Mouse (Mus musculus) hematopoietic stem cell, adult 5-6 weeks (primary cell): ENCODE data around the gene Flot1. TPM values are rescaled to one million over a fixed set of nuclear protein-coding genes. Genes with fewer than 3 reads are reported as not detected.
A peak's percentile ranks its signal among the peaks of the same experiment; 100 is the strongest.
"Not testable (repeated sequence)": the region's sequence is repeated elsewhere in the genome, so short reads cannot be mapped to it uniquely, and the experiment has no call there.

Source experiments
- ATAC-seq, 2 experiments: fragments of 125-278 bp in 1 of 2; replicated peaks in 1 of 2; 2 replicates each; pipeline ENCODE4 v1.8.0; 2016 to 2017; ENCODE audit warnings: inconsistent platforms in 2 of 2, mild to moderate bottlenecking in 2 of 2, moderate number of reproducible peaks in 2 of 2, low read depth in 1 of 2, moderate TSS enrichment in 1 of 2; ENCODE audit not compliant: low FRiP score in 2 of 2, poor library complexity in 2 of 2, severe bottlenecking in 2 of 2, insufficient read depth in 1 of 2, low TSS enrichment in 1 of 2
- total RNA-seq: library from RNA; stranded (forward); fragments of 172-1452, 232-1000 nt; gene quantifications from 2 replicates; pipeline ENCODE4 v1.2.3, GENCODE M21; 2017

Flot1 gene
- total RNA-seq, 1 experiment from 2014 or later = 140 TPM

DNA sequence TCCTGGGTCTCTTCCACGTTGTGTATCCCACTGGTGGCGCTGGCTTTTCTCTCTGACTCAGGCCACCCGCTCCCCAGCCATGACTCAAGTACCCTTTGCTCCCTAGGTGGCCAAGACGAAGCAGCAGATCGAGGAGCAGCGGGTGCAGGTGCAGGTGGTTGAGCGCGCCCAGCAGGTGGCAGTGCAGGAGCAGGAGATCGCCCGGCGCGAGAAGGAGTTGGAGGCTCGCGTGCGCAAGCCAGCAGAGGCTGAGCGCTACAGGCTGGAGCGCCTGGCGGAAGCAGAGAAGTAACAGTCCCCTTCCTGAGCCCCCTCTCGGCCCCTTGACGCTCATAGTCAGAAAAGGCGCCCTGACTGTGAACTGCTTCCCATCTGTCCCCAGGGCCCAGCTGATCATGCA is 6.7 kb downstream of the Flot1 start:
- peak; percentile 93 to 97 for ATAC-seq

DNA sequence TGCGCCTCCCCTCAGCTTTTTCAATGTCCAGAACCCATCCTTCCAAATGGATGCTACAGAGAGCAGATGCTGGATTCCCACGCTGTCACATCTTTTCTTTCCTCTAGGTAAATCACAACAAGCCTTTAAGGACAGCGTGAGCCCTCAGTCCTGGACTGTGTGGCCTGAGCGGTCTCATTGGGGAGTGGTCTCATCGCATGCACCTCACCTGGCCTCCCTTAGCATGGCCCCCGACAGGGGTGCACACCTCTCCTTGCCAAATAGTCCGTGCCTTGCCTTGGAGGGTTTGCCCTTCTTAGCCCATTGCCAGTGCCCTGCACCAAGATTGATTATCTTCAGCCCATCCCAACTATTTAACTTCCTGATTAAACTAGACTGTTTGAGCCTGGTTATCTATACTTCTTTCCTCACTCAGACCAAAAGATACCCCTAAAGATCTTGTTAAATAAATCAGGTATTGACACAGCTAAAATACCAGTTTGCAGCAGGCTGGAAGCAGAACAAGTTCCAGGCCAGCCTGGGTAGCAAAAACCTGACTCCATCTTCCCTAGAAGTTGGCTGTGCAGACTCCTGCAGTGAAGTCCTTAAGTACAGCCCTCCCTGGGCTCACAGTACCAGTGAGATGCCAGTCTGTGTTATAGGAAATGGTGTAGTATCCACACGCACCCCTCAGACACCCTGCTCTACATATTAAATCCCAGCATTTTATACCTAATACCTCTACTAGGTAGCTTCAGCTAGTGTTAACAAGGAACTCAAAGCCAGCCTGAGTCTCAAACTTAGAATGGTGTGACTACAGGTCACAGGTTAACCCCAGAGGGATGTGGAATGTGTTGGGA is 9.6 kb downstream of the Flot1 start:
- no peak for ATAC-seq

- ATAC-seq = no peak
Measured at GRCm38 (mm10) chr17:35833239-35833751, 10.3 kb downstream of the Flot1 start.

DNA sequence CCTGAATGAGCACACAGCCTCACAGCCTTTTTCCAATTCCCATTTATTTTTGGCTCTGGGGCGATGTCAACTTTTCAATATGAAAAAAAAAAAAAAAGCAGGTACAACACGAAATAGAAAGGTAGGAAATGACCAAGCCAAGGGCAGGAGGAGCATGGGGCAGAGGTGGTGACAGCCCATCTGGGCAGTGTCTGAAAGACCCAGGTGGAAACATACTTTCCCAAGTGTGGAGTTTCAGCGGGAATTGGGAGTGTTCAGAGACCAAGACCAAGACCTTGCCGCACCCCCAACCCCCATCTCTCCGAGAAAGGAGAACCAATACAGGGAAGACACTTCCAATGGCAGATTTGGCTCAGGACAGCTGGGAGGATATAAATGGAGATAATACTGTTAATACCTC is 10.9 kb downstream of the Flot1 start:
- no peak for ATAC-seq

DNA sequence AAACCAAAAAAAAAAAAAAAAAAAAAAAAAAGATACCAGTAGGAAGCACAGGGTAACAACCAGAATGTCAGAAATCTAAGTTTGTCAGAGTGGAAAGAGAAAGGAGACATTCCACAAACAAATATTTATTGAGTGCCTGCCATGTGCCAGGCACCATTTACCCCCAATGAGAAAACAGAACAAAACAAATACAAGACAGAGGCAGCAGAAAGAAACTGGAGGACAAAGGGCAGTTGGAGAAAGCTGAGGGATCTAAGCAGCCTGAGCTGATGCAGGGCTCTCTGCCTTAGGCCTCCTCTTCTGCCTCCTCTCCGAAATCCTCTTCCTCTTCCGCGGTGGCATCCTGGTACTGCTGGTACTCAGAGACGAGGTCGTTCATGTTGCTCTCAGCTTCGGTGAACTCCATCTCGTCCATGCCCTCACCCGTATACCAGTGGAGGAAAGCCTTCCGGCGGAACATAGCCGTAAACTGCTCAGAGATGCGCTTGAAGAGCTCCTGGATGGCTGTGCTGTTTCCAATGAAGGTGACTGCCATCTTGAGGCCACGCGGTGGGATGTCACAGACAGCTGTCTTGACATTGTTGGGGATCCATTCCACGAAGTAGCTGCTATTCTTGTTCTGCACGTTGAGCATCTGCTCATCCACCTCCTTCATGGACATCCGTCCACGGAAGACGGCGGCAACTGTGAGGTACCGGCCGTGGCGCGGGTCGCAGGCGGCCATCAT is 11.8 kb downstream of the Flot1 start:
- ATAC-seq = no peak

DNA sequence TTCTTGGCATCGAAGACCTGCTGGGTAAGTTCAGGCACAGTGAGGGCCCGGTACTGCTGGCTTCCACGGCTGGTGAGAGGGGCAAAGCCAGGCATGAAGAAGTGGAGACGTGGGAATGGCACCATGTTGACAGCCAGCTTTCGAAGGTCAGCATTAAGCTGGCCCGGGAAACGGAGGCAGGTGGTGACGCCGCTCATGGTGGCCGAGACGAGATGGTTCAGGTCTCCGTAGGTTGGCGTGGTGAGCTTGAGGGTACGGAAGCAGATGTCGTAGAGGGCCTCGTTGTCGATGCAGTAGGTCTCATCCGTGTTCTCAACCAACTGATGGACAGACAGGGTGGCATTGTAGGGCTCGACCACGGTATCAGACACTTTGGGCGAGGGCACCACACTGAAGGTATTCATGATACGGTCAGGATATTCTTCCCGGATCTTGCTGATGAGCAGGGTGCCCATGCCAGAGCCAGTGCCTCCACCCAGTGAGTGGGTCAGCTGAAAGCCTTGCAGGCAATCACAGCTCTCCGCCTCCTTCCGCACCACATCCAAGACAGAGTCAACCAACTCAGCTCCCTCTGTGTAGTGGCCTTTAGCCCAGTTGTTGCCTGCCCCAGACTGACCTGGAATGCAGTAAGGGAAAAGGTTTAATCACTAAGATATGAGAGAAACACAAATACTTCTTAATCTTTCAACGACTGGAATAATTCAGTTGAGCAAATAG is 12.6 kb downstream of the Flot1 start:
- no peak for ATAC-seq

GRCm38 (mm10) chr17:35836178-35836965 is 13.3 kb downstream of the Flot1 start:
- ATAC-seq = peak in 1 of 2 experiments; percentile 18; a peak in 1 of 4 replicates

GRCm38 (mm10) chr17:35836991-35837422 is 14.0 kb downstream of the Flot1 start:
- 0 out of 4 replicates have a peak, but pooled peaks of 1 of the 2 experiments have one; percentile 10 for ATAC-seq

DNA sequence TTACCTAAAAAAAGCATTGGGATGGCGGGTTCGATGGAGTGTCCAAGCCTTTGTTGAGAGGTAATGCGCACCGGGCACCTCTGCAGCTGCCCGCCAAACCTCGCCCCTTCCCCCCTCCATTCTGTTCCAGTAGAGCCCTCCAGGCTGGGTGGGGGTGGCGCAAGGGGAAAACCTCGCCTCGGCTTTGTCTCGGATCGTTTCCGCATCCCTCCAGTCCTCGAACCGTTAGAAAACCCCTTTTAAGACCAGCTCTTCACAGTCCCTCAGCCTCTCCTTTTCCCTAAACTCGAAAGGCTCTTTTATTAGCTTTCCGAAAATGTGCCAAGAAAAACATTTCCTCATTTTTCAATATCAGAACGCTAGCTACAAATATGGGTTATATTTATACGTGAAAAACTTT is 14.5 kb downstream of the Flot1 start:
- ATAC-seq = no peak

DNA sequence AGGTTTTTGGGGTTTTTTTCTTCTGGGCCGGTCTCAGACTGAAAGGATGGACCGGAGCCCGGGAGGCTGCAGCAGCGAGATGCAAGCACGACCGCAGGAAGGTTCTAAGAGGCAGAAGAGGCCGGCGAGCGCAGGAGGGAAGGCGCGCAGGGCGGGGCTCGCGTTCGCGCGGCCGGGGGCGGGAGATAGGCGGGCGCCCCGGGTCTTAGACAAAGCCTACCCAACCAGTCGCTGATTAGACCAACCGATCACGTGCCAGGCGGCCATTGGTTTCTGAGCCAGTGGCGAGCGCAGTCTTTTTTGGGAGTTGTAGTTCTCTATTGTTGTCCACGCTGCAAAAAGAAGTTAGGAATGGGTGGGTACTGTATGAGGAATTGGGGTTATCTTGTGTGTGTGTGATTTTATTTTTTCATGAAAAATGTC is 15.1 kb downstream of the Flot1 start, which contains the start of gene Tubb5:
TSS of gene Tubb5 (minus strand) at position 185 of the 423 bp plus-strand sequence.
- peak; percentile 24 to 55 for ATAC-seq

DNA sequence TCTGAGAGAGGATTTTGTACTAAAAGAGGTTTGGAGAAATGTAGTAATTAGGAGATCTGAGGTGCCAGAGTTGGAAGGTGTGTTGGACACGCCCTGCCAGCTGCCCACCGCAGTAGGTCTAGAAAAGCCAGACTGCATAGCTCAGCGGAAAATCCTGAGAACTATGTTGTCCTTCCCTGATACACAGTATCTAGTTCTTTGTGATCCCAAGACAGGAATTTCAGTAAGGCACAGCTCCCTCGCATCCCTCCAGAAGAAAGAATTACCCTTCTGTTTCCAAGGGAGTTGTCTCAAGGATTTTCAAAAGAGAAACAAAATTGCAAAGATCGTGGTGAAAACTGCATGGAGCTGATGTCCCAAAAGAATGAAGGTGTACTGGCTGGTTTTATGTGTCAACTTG is 15.5 kb downstream of the Flot1 start:
- no peak for ATAC-seq

- ATAC-seq = not testable (repeated sequence)
Measured at GRCm38 (mm10) chr17:35839002-35839401, 16.0 kb downstream of the Flot1 start.

DNA sequence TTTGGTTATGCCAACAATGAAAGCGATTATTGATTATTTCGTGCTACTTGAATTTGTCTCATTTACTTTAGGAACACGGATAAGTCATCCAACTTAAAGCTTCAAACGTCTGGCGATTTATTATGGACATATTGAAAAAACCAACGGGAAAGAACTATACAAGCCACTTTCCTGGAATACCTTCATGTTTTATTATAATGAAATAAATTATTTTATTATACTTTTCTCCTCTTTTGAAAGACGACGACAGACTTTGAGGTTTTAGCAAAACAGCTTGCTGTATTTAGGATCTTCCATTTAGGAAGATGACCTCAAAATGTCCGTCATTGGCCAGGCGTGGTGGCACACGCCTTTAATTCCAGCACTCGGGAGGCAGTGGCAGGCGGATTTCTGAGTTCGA is 17.5 kb downstream of the Flot1 start:
- ATAC-seq = no peak

- ATAC-seq = peak; percentile 87 to 88
Measured at GRCm38 (mm10) chr17:35841076-35841950, 18.3 kb downstream of the Flot1 start, which contains the start of gene Mdc1. Gene Mdc1 (plus strand): TSS chr17:35841515.

- no peak for ATAC-seq
Measured at GRCm38 (mm10) chr17:35842006-35842405, 19.0 kb downstream of the Flot1 start.

- no peak for ATAC-seq
Measured at GRCm38 (mm10) chr17:35843514-35843913, 20.5 kb downstream of the Flot1 start.
